Mouse (Mus musculus): ENCODE data around the gene Pde6b.

DNA sequence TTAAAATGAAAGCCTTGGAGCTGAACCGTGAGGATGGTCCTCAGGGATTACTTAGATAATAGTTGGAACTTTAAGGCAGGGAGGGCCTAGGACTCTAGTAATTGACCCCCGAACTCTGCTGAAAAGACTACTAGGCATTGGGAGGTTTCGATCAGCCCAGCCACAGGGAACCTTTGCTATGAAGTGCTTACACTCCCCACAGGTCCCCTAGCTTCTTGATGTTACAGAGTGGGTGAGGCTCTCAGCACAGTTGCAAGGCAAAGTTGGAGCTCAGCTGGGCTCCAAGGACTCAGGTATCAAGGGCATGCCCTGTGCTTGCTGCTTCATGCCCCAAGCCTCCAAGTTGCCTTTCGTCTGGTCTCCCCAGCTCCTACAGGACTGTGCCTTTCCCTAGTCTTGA is 74.3 kb downstream of the Pde6b start:
- no peak for TF ChIP-seq POLR2A (IDR thresholded peaks at IDR 0.05; ENCODE audit: borderline replicate concordance, low read depth, low read length)
- TF ChIP-seq CTCF (IDR thresholded peaks at IDR 0.05; ENCODE audit: low read depth, low read length) = no peak

Data from bone marrow macrophage, adult 2 months (primary cell).